Mouse (Mus musculus): ENCODE results near the gene Pakap. TPM values are rescaled to one million over a fixed set of nuclear protein-coding genes. Genes with fewer than 3 reads are reported as not detected.

Gene Pakap
- total RNA-seq, 2 experiments from 2014 or later, result 37.4 to 44.3 TPM

- intact Hi-C loops (cut with DNase I), result no loop called here
- DNase-seq (ENCODE audit: low spot score), result no peak
Measured at GRCm38 (mm10) chr4:57694356-57695136, 126.6 kb downstream of the Pakap start.

- no peak for DNase-seq (ENCODE audit: low spot score)
- intact Hi-C loops (cut with DNase I), result no loop called here
Measured at GRCm38 (mm10) chr4:57696955-57697354, 129.0 kb downstream of the Pakap start.

- intact Hi-C loops (cut with DNase I), result no loop called here
- no peak for DNase-seq (ENCODE audit: low spot score)
Measured at GRCm38 (mm10) chr4:57697918-57698611, 130.1 kb downstream of the Pakap start.

- intact Hi-C loops (cut with DNase I), result no loop called here
- DNase-seq (ENCODE audit: low spot score), result no peak
Measured at GRCm38 (mm10) chr4:57701576-57701975, 133.6 kb downstream of the Pakap start.

GRCm38 (mm10) chr4:57703574-57704470 lies 135.8 kb downstream of the Pakap start:
- no peak for DNase-seq (ENCODE audit: low spot score)
- intact Hi-C loops (cut with DNase I), result no loop called here

GRCm38 (mm10) chr4:57704575-57704974 lies 136.6 kb downstream of the Pakap start:
- no peak for DNase-seq (ENCODE audit: low spot score)
- intact Hi-C loops (cut with DNase I), result no loop called here

GRCm38 (mm10) chr4:57715849-57716248 lies 147.9 kb downstream of the Pakap start:
- DNase-seq (ENCODE audit: low spot score), result no peak
- intact Hi-C loops (cut with DNase I), result no loop called here

- no peak for DNase-seq (ENCODE audit: low spot score)
- intact Hi-C loops (cut with DNase I), result no loop called here
Measured at GRCm38 (mm10) chr4:57716735-57717134, 148.8 kb downstream of the Pakap start.

- no peak for DNase-seq (ENCODE audit: low spot score)
- intact Hi-C loops (cut with DNase I), result no loop called here
Measured at GRCm38 (mm10) chr4:57717354-57717753, 149.4 kb downstream of the Pakap start, which contains the start of gene Akap2. TSS of gene Akap2 (plus strand) at chr4:57717657.

- intact Hi-C loops (cut with DNase I), result no loop called here
- no peak for DNase-seq (ENCODE audit: low spot score)
Measured at GRCm38 (mm10) chr4:57719370-57719769, 151.4 kb downstream of the Pakap start.

- no peak for DNase-seq (ENCODE audit: low spot score)
- intact Hi-C loops (cut with DNase I), result no loop called here
Measured at GRCm38 (mm10) chr4:57720869-57721361, 152.9 kb downstream of the Pakap start.

GRCm38 (mm10) chr4:57722296-57722695 lies 154.3 kb downstream of the Pakap start:
- intact Hi-C loops (cut with DNase I), result no loop called here
- DNase-seq (ENCODE audit: low spot score), result no peak

- no peak for DNase-seq (ENCODE audit: low spot score)
- intact Hi-C loops (cut with DNase I), result no loop called here
Measured at GRCm38 (mm10) chr4:57723659-57724058, 155.7 kb downstream of the Pakap start.

GRCm38 (mm10) chr4:57725569-57725968 lies 157.6 kb downstream of the Pakap start:
- intact Hi-C loops (cut with DNase I), result no loop called here
- DNase-seq (ENCODE audit: low spot score), result no peak

GRCm38 (mm10) chr4:57728611-57729183 lies 160.7 kb downstream of the Pakap start:
- intact Hi-C loops (cut with DNase I), result no loop called here
- DNase-seq (ENCODE audit: low spot score), result no peak

GRCm38 (mm10) chr4:57730047-57730446 lies 162.1 kb downstream of the Pakap start:
- DNase-seq (ENCODE audit: low spot score), result no peak
- intact Hi-C loops (cut with DNase I), result loop anchor here (2.0 kb wide), 1 partner anchor 47 kb away; no protein-coding TSS in a partner anchor

GRCm38 (mm10) chr4:57730801-57731598 lies 163.0 kb downstream of the Pakap start:
- intact Hi-C loops (cut with DNase I), result loop anchor here (2.0 kb wide), 1 partner anchor 46 kb away; no protein-coding TSS in a partner anchor
- no peak for DNase-seq (ENCODE audit: low spot score)

- intact Hi-C loops (cut with DNase I), result no loop called here
- DNase-seq (ENCODE audit: low spot score), result no peak
Measured at GRCm38 (mm10) chr4:57732351-57732750, 164.4 kb downstream of the Pakap start.

- intact Hi-C loops (cut with DNase I), result no loop called here
- DNase-seq (ENCODE audit: low spot score), result no peak
Measured at GRCm38 (mm10) chr4:57733445-57733844, 165.5 kb downstream of the Pakap start.
